Mouse (Mus musculus) urinary bladder, adult 18-20 months (tissue): ENCODE data around the gene Ip6k1.
A peak's percentile ranks its signal among the peaks of the same experiment; 100 is the strongest.

Source experiments
- DNase-seq, 2 experiments: peaks; one replicate each; pipeline ENCODE4 v3.0.0; 2022; ENCODE audit warnings: low spot score in 2 of 2, mixed read lengths in 2 of 2

Ip6k1 gene

DNA sequence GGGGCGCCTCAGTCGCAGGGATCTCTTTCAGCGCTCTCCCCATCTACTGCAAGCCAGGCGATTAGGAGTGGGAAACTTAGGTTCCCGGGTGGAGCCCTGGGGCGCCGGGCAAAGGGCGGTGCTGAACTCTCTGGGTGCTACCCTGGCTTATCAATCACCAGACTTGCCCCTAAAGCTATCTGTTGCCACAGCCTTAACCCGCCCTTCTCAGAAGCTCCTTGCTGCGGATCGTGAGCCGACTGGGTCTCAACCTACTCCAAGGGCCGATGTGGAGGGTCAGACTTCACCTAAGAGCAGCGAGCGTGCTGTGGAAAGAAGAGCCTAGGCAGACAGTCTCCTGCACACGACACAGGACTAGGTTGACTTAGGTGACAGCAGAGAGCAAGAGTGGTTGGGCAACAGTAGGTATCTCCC lies 92.7 kb downstream of the Ip6k1 start:
- DNase-seq = peak in 1 of 2 experiments; percentile 62

- no peak for DNase-seq
These were observed 93.2 kb downstream of the Ip6k1 start for GRCm38 (mm10) chr9:108095518-108095917.

DNA sequence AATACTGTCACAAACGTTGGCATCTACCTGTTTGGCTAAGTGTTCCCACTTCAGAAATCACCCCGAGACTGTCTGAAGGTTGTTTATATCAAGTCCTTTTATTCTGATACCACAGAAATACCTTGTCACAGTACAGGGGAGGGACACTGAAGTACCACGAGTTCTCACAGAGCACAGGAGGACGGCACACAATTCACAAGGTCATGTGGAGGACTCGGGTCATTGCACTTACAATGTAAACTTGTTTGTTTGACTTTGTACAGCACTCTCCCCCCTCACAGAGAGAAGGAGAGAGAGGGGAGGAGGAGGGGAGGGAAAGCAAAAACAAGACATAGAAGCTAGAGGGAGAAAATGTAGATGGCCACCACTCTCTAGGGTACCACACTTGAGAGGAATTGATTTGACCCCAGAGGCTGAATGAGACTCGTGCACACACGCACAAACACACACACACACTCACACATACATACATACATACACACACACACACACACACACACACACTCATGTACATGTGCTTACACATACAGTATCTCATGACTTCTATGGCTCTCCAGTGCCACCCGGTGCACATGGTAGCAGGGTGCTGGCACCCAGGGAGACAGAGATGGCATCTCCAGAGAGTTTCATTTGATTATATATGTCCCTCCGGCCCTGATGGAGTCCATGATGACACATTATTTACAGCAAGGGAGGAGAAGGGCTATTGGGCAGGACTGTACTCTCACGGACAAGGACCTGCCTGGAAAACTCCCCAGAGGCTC lies 93.8 kb downstream of the Ip6k1 start:
- DNase-seq = no peak
